Mouse (Mus musculus): ENCODE data around the gene Bcl2. TPM values are rescaled to one million over a fixed set of nuclear protein-coding genes. Genes with fewer than 3 reads are reported as not detected.
A peak's percentile ranks its signal among the peaks of the same experiment; 100 is the strongest.

The Bcl2 gene
- 18.1 TPM in 2 replicates for polyA plus RNA-seq (2016; fragmentation: Nextera tagmentation; extraction: Ambion mirVana)

DNA sequence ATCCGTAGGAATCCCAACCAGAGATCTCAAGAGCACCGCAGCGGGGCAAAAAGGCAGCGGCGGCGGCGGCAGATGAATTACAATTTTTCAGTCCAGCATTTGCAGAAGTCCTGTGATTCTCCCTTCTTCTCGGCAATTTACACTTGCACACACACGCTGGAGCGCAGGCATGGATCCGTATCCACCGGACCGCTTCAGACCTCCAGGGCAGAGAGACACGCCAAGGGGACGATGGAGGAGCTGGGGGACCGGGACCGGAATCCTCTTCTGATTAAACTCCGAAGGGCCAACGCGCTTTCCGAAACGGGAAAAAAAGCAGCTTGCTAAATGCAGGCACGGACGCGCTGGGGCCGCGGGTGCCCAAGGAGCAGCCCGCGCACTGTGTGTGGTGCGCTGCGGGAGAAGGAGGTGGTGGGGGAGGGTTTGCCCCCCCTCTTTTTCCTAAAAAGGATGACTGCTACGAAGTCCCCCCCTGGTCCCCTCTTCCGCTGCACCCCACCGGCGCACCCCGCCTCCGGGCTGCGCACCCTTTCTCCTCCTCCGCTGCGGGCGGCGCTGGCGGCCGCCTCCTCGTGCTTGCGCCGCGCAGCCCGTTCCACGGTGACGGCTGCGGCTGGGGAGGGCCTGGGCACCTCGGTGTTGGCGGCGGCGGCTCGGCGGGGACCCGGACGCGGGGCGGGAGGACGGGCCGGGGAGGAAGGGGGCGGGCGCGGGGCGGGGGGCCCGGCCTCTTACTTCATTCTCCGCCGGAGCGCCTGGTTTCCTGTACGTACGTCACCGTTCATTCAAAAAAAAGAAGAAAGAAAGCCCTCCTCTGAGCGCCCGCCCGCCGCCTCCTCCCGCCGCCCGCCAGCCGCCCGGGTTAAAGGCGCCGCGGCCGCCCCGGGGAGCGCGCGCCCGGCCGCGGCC is at the start of gene Bcl2:
Bcl2 (minus strand) TSS at position 654 of the 909 bp plus-strand sequence.
- H3K36me3 ChIP-seq: no peaks in the 10 kb centered on the region
- peak; percentile 78 for ATAC-seq (ENCODE audit: insufficient number of reproducible peaks, insufficient read depth, low FRiP score, low TSS enrichment)
- peak within 1 kb of the TSS; percentile 89 for H3K27ac ChIP-seq
- H3K9ac ChIP-seq: peak within 1 kb of the TSS; percentile 85
- H3K4me2 ChIP-seq (replicated peaks): peak within 1 kb of the TSS; percentile 95
- H3K4me1 ChIP-seq: peaks cover 16% of the 10 kb centered on the region
- WGBS: under 1% methylated on average over 91 of the region's 95 CpGs
- H3K27me3 ChIP-seq: no peaks in the 10 kb centered on the region
- H3K9me3 ChIP-seq: no peaks in the 10 kb centered on the region
- H3K4me3 ChIP-seq: peak within 1 kb of the TSS; percentile 76

DNA sequence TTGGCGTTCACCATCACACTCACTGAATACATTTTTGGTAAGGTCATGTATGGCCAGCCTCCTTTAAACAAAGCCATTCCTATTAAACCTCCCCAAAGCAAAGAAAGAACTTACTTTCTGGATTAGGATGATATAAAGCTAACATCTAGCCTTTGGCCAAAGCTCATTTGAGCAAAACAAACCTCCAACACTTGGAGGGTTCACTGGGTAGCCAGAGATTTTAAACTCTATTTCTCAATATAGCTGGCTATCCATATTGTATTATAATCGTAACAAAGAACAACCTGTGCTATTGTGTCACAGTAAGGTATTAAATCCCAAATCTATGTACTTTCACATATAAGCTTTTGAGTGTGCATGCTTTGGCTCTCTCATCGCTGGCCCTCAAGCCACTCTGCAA is 46.7 kb upstream of the Bcl2 start:
- Histone ChIP-seq H3K9ac (no peak overlapping the region), H3K4me2 (replicated peaks) (no peak overlapping the region), H3K4me3 (no peak overlapping the region), H3K9me3 (no peaks in the 10 kb centered on the region), H3K4me1 (peaks cover 8% of the 10 kb centered on the region; the same call in 1 of the 2 replicates), H3K27ac (no peak overlapping the region), H3K36me3 (peaks cover 10% of the 10 kb centered on the region; the same call in 1 of the 2 replicates), H3K27me3 (no peaks in the 10 kb centered on the region)
- 85% methylated on average over 3 of the region's 3 CpGs for WGBS
- ATAC-seq (ENCODE audit: insufficient number of reproducible peaks, insufficient read depth, low FRiP score, low TSS enrichment): no peak

DNA sequence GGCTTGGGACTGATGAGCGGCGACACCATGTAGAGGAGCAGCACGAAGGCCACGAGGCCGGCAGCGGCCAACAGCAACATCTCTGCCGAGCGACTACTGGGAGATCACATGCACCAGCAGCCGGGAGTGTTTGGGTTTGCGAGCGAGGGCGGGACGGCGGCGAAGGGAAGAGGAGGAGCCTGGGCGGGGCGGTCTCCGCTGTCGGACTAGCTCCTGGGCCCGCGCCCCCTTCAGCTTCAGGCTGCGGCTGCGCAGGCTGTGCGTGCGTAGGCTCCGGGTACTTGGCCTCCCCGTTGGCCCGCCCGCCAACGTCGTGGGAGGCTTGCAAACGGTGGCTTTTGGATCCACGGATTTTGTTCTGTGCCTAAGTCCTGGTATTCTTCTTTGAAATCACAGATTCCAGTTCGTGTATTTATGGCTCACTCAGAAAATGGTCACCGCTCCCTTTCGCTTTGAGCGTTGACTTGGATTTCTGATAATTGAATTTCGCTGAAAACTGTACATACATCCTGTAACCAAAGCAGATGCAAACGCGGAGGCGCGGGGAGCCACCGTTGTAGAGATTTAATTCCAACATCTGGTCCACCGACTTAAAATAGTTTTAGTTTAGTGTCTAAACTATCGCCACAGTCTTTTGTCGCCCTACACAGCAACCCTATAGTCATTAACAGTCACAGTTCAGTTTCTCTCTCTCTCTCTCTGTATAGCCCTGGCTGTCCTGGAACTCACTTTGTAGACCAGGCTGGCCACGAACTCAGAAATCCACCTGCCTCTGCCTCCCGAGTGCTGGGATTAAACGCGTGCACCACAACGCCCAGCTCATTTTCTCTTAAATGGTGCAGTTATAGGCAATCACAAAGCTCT is 45.7 kb upstream of the Bcl2 start, which contains the start of gene Kdsr:
Kdsr (minus strand) TSS at position 156 of the 864 bp plus-strand sequence.
- ATAC-seq (ENCODE audit: insufficient number of reproducible peaks, insufficient read depth, low FRiP score, low TSS enrichment): peak; percentile 99
- Histone ChIP-seq H3K4me2 (replicated peaks) (peak within 1 kb of the TSS; percentile 96), H3K27me3 (no peaks in the 10 kb centered on the region), H3K4me3 (peak within 1 kb of the TSS; percentile 83), H3K36me3 (peaks cover 3% of the 10 kb centered on the region; the same call in 1 of the 2 replicates), H3K9me3 (no peaks in the 10 kb centered on the region), H3K27ac (peak within 1 kb of the TSS; percentile 92), H3K4me1 (peaks cover 8% of the 10 kb centered on the region; the same call in 1 of the 2 replicates), H3K9ac (peak within 1 kb of the TSS; percentile 78)
- 3% methylated on average over 50 of the region's 51 CpGs for WGBS

DNA sequence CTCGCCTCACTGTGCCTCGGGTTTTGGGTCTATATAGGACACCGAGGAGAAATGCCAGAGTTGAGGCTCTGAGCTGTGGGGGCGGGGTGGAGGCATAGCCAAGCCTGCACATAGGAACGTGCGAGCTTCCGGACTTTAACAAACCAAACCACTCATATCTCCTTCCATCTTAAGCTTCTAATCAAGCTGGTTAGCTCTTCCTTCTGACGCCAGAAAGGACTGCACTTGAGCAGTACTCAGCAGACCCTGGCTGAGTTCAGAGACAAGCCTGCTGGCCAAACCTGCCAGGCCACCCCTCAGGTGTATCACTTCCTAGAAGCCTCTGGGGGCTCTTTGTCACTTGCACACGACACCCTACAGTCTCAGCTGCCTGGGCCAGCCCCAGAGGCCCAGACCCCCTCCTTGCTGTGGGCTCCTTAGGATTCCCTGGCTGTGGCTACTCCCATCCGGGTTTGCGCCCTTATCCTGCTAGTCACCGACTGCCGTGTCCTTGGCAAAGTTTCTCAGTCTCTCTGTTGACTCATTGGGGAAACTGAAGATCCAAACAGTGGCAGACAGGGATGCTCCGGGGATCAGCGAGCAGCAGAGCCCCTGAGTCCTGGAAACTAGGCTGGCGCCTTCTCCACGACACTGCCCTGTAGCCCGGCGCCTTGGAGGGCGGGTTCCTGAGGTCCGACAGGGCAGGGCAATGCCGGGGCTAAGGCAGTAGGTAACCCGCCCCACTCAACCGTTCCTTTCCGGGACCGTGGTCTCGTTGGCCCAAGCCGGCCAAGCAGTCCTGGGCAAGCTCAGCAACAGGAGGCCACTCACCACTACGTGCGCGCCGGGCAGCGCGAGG is 44.9 kb upstream of the Bcl2 start:
- Histone ChIP-seq H3K4me3 (peak overlapping the region; percentile 83), H3K9me3 (no peaks in the 10 kb centered on the region), H3K4me1 (peaks cover 8% of the 10 kb centered on the region; the same call in 1 of the 2 replicates), H3K4me2 (replicated peaks) (peak overlapping the region; percentile 96), H3K27me3 (no peaks in the 10 kb centered on the region), H3K9ac (peak overlapping the region; percentile 78), H3K27ac (peak overlapping the region; percentile 92), H3K36me3 (peaks cover 3% of the 10 kb centered on the region; the same call in 1 of the 2 replicates)
- ATAC-seq (ENCODE audit: insufficient number of reproducible peaks, insufficient read depth, low FRiP score, low TSS enrichment): peak; percentile 18
- WGBS: 2% methylated on average over 34 of the region's 34 CpGs

DNA sequence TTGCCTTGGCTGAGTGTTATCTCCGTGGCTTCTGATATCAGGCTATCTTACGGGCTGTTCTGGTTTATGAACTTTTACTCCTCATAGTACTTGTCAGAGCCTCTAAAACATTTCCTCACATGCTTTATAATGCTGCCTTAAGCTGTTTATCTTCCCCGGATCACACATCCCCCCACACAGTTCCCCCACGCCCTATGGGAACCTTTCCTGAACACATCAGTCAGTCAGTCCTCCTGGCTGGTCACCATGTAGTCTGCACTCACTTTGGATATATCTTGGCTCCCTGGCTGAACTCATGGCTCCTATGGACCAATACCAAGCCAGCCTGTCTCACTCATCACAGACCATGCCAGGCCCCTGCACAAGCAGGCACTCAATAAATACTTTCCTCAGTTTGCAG is 42.6 kb upstream of the Bcl2 start:
- no peak overlapping the region for H3K27ac ChIP-seq
- no peaks in the 10 kb centered on the region; the same call in 1 of the 2 replicates for H3K36me3 ChIP-seq
- no peak overlapping the region for H3K9ac ChIP-seq
- H3K4me1 ChIP-seq: peaks cover 8% of the 10 kb centered on the region; the same call in 1 of the 2 replicates
- no peaks in the 10 kb centered on the region for H3K27me3 ChIP-seq
- WGBS: 87% methylated on average over 4 of the region's 4 CpGs
- H3K9me3 ChIP-seq: no peaks in the 10 kb centered on the region
- no peak overlapping the region for H3K4me2 ChIP-seq (replicated peaks)
- no peak for ATAC-seq (ENCODE audit: insufficient number of reproducible peaks, insufficient read depth, low FRiP score, low TSS enrichment)
- H3K4me3 ChIP-seq: no peak overlapping the region

DNA sequence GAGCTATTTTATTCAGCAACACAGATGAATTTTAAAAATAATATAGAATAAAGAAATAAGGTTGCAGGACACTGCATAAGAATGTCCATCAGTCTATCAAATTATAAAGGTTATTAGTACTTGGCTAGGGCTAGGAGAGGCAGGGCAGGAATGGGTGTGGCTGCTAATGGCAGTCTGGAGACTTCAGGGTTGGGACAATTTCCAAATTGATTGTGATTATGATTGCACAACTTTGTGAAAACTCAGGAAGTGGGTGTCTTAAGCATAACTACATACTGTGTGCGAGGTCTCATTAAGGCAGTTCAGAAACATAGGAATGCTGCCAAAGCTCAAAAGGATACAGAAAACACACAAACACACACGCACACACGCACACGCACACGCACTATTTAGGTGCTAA is 37.9 kb upstream of the Bcl2 start:
- Histone ChIP-seq H3K27me3 (no peaks in the 10 kb centered on the region), H3K4me3 (no peak overlapping the region), H3K9me3 (no peaks in the 10 kb centered on the region), H3K36me3 (peaks cover 13% of the 10 kb centered on the region), H3K9ac (no peak overlapping the region), H3K4me1 (no peaks in the 10 kb centered on the region), H3K27ac (no peak overlapping the region), H3K4me2 (replicated peaks) (no peak overlapping the region)
- 93% methylated on average over 5 of the region's 5 CpGs for WGBS
- no peak for ATAC-seq (ENCODE audit: insufficient number of reproducible peaks, insufficient read depth, low FRiP score, low TSS enrichment)

DNA sequence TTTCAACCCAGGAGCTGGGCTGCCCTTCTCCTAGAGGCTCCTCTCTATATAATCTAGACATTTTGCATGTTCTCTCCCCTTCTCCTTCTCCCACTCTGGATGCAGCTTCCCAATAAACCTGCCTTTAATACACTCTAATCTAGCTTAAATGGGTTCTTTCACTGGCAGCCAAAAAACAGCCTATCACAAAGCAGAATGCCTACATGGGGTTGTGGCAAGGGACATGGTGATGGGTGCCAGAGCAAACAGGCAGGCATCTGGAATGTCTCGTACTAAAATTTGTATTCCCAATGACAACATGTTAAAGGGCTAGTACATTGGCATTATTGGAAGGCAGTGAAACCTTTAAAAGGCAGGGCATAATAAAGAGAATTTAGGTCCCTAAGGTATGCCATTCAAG is 36.6 kb upstream of the Bcl2 start:
- no peak overlapping the region for H3K4me3 ChIP-seq
- H3K9ac ChIP-seq: no peak overlapping the region
- no peak overlapping the region for H3K27ac ChIP-seq
- 83% methylated on average over 1 of the region's 1 CpGs for WGBS
- peaks cover 27% of the 10 kb centered on the region for H3K36me3 ChIP-seq
- no peaks in the 10 kb centered on the region for H3K9me3 ChIP-seq
- H3K27me3 ChIP-seq: no peaks in the 10 kb centered on the region
- no peak overlapping the region for H3K4me2 ChIP-seq (replicated peaks)
- no peak for ATAC-seq (ENCODE audit: insufficient number of reproducible peaks, insufficient read depth, low FRiP score, low TSS enrichment)
- H3K4me1 ChIP-seq: no peaks in the 10 kb centered on the region

DNA sequence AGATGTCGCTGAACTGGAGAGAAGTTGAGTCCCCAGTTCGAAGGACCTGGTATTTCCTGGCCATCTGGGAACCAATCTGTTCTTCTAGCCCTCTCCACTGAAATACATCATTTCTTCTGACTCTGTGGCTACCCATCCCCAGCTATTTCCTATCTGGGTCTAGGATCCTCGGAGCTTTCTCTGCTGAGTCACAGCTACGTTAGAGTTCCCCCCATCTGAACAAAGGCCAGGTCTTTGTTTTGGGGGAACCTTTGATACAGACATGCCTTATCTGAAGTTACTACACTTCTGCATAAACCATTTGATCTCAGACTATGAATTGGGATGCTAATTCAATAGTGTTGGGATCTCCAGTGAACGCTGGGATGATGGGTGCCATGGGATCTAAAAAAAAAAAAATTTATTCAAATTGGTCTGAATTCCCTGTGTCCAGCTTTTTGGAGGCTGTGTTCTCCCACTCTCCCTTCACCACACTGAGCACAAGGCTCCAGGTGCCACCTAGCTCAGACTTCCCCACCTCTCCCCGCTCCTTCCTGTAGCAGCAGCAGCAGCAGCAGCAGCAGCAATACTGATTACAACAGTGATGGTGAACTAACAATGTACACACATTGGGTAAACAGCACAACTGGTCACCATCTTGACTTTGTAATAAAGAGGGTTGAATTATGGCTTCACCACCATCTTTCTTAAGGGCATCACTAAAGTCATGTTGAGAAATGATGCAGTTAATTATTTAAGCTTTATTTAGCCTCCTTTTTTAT is 34.7 kb upstream of the Bcl2 start:
- Histone ChIP-seq H3K36me3 (peaks cover 27% of the 10 kb centered on the region), H3K4me3 (no peak overlapping the region), H3K4me1 (no peaks in the 10 kb centered on the region), H3K27me3 (no peaks in the 10 kb centered on the region), H3K27ac (no peak overlapping the region), H3K9ac (no peak overlapping the region), H3K4me2 (replicated peaks) (no peak overlapping the region), H3K9me3 (no peaks in the 10 kb centered on the region)
- ATAC-seq (ENCODE audit: insufficient number of reproducible peaks, insufficient read depth, low FRiP score, low TSS enrichment): no peak
- 87% methylated on average over 6 of the region's 6 CpGs for WGBS

DNA sequence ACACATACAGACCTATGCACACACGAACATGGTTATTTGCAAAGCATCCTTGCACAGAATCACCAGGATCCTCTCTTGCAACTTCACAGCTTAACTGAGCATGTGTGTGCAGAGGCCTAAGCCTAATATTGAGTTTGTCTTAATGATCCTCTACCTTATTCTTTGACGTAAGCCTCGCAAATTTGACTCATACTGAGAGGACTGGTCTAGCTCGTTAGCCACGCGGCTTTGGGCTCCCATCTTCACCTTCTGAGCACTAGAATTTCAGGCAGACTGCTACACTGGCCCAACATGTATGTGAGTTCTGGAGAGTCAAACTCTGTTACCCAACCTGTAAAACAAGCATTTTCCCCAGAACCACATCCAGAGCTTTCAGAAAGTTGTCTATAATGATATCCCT is 28.9 kb upstream of the Bcl2 start:
- no peaks in the 10 kb centered on the region for H3K9me3 ChIP-seq
- ATAC-seq (ENCODE audit: insufficient number of reproducible peaks, insufficient read depth, low FRiP score, low TSS enrichment): no peak
- H3K27me3 ChIP-seq: no peaks in the 10 kb centered on the region
- H3K4me3 ChIP-seq: no peak overlapping the region
- 90% methylated on average over 6 of the region's 6 CpGs for WGBS
- H3K36me3 ChIP-seq: peaks cover 32% of the 10 kb centered on the region
- H3K4me2 ChIP-seq (replicated peaks): no peak overlapping the region
- no peaks in the 10 kb centered on the region for H3K4me1 ChIP-seq
- H3K9ac ChIP-seq: no peak overlapping the region
- no peak overlapping the region for H3K27ac ChIP-seq

DNA sequence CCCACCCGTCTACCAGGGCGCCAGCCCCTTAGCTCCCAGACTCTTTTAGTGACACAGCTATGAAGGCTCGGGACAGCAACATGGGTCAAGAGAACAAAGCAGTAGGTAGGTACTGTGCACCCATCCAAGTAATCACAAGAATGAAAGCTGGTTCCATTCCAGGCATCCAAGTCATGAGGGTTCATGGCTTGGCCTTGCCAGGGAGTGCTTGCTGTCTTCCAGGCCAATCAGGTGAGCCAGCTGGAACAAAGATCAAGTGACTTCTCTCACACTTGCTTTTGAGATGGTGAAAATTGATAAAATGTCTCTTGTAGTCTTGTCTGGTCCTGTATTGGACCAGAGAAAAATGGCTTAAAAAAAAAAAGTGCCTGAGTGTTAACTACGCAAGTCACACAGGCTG is 26.7 kb upstream of the Bcl2 start:
- Histone ChIP-seq H3K9ac (no peak overlapping the region), H3K4me2 (replicated peaks) (no peak overlapping the region), H3K9me3 (no peaks in the 10 kb centered on the region), H3K27ac (no peak overlapping the region), H3K36me3 (peaks cover 22% of the 10 kb centered on the region; the same call in 1 of the 2 replicates), H3K4me1 (no peaks in the 10 kb centered on the region), H3K27me3 (no peaks in the 10 kb centered on the region), H3K4me3 (no peak overlapping the region)
- 91% methylated on average over 4 of the region's 4 CpGs for WGBS
- ATAC-seq (ENCODE audit: insufficient number of reproducible peaks, insufficient read depth, low FRiP score, low TSS enrichment): no peak

Data from embryonic facial prominence, embryonic 12.5 days (tissue).